Mouse (Mus musculus) ES-E14 (cell line): ENCODE results near the gene Hddc3.

ENCODE experiments used
- CHD2 ChIP-seq: IDR thresholded peaks from 2 replicates; pipeline ENCODE4 v1.6.1; 2014; ENCODE audit warnings: mild to moderate bottlenecking, low read depth, low read length, inconsistent platforms
- HCFC1 ChIP-seq: IDR thresholded peaks from 2 replicates; pipeline ENCODE4 v1.6.1; 2012; ENCODE audit warnings: low read length, inconsistent platforms, borderline replicate concordance; ENCODE audit not compliant: insufficient read depth

- TF ChIP-seq CHD2 = no peak
- TF ChIP-seq HCFC1 = no peak
These were observed 27.2 kb upstream of the Hddc3 start for GRCm38 (mm10) chr7:80315733-80316132.
